Mouse (Mus musculus) hindlimb bud, embryonic 11.5 days (tissue): ENCODE results near the gene Vinac1.
"Not testable (repeated sequence)": the region's sequence is repeated elsewhere in the genome, so short reads cannot be mapped to it uniquely, and the experiment has no call there.

Experiments used
- DNase-seq: peaks from one replicate; pipeline ENCODE4 v3.0.0-alpha.2; 2012; ENCODE audit warnings: low read depth, low spot score; ENCODE audit errors: extremely low spot score

Gene Vinac1

GRCm38 (mm10) chr2:129040567-129040966, 7.4 kb downstream of the Vinac1 start:
- DNase-seq: no peak

GRCm38 (mm10) chr2:129038937-129039631, 8.9 kb downstream of the Vinac1 start:
- no peak for DNase-seq

GRCm38 (mm10) chr2:129038426-129038936, 9.5 kb downstream of the Vinac1 start:
- no peak for DNase-seq

GRCm38 (mm10) chr2:129035381-129035780, 12.6 kb downstream of the Vinac1 start:
- no peak for DNase-seq

- DNase-seq: no peak
Observed at GRCm38 (mm10) chr2:129024820-129025219, 23.2 kb downstream of the Vinac1 start.

GRCm38 (mm10) chr2:129020106-129020505, 27.9 kb downstream of the Vinac1 start:
- no peak for DNase-seq

- not testable (repeated sequence) for DNase-seq
Observed at GRCm38 (mm10) chr2:129008867-129009266, 39.1 kb downstream of the Vinac1 start.

GRCm38 (mm10) chr2:129006194-129006749, 41.7 kb downstream of the Vinac1 start:
- no peak for DNase-seq

- DNase-seq: no peak
Observed at GRCm38 (mm10) chr2:129004872-129005271, 43.1 kb downstream of the Vinac1 start.

GRCm38 (mm10) chr2:128984746-128985145, 63.2 kb downstream of the Vinac1 start:
- DNase-seq: no peak

GRCm38 (mm10) chr2:128975572-128975971, 72.4 kb downstream of the Vinac1 start:
- no peak for DNase-seq
